Mouse (Mus musculus): ENCODE data around the gene Kifc3. TPM values are rescaled to one million over a fixed set of nuclear protein-coding genes. Genes with fewer than 3 reads are reported as not detected.

The Kifc3 gene
- polyA plus RNA-seq, 1 experiment from 2014 or later = 28.6 TPM

Other genes starting within 250 kb of the Kifc3 start
- 22.4 and 23.8 TPM in 2 replicates for gene Adgrg1, start 228.1 kb downstream of the Kifc3 start, polyA plus RNA-seq (2015; fragmentation: Nextera tagmentation; extraction: Ambion mirVana)
- gene Adgrg3, start 185.1 kb downstream of the Kifc3 start, polyA plus RNA-seq (2015; fragmentation: Nextera tagmentation; extraction: Ambion mirVana) = 3.4 and 3.5 TPM in 2 replicates
- gene Drc7, start 147.7 kb downstream of the Kifc3 start, polyA plus RNA-seq (2015; fragmentation: Nextera tagmentation; extraction: Ambion mirVana) = not detected in 2 replicates
- gene Katnb1, start 121.6 kb downstream of the Kifc3 start, polyA plus RNA-seq (2015; fragmentation: Nextera tagmentation; extraction: Ambion mirVana) = 13.9 and 14.6 TPM in 2 replicates
- gene Cngb1, start 103.8 kb upstream of the Kifc3 start, polyA plus RNA-seq (2015; fragmentation: Nextera tagmentation; extraction: Ambion mirVana) = 0.73 and 0.94 TPM in 2 replicates
- gene Tepp, start 107.8 kb upstream of the Kifc3 start, polyA plus RNA-seq (2015; fragmentation: Nextera tagmentation; extraction: Ambion mirVana) = 0.37 TPM in 1 of 2 replicates, not detected in the other
- gene Zfp319, start 129.1 kb upstream of the Kifc3 start, polyA plus RNA-seq (2015; fragmentation: Nextera tagmentation; extraction: Ambion mirVana) = 5.7 and 5.9 TPM in 2 replicates
- 40.1 and 41.2 TPM in 2 replicates for gene Usb1, start 129.5 kb upstream of the Kifc3 start, polyA plus RNA-seq (2015; fragmentation: Nextera tagmentation; extraction: Ambion mirVana)
- gene Mmp15, start 149.5 kb upstream of the Kifc3 start, polyA plus RNA-seq (2015; fragmentation: Nextera tagmentation; extraction: Ambion mirVana) = 13.8 and 14.8 TPM in 2 replicates
- 114 and 123 TPM in 2 replicates for gene Cfap20, start 232.1 kb upstream of the Kifc3 start, polyA plus RNA-seq (2015; fragmentation: Nextera tagmentation; extraction: Ambion mirVana)

All from intestine, embryonic 15.5 days (tissue).